Mouse (Mus musculus) embryonic facial prominence, embryonic 11.5 days (tissue): ENCODE data around the gene Ppp1r9a. TPM values are rescaled to one million over a fixed set of nuclear protein-coding genes. Genes with fewer than 3 reads are reported as not detected.
A peak's percentile ranks its signal among the peaks of the same experiment; 100 is the strongest.

Experiments
- ATAC-seq: fragments of 200-750 bp; cut with Nextera tagmentation; replicated peaks from 2 replicates; pipeline ENCODE4 v1.8.0; 2017; ENCODE audit warnings: low read depth; ENCODE audit not compliant: insufficient number of reproducible peaks, low FRiP score, low TSS enrichment
- DNase-seq: peaks from one replicate; pipeline ENCODE4 v3.0.0-alpha.2; 2015; ENCODE audit warnings: low spot score
- H3K27ac ChIP-seq: fragments of 300-500 bp; sonication (generic); replicated peaks from 2 replicates; pipeline ENCODE4 v1.5.1; 2014; ENCODE audit warnings: mild to moderate bottlenecking, low read depth, low read length, control low read depth
- H3K27me3 ChIP-seq: fragments of 300-500 bp; sonication (generic); 2 replicates; pipeline ENCODE4 v1.6.1; 2014; ENCODE audit warnings: mild to moderate bottlenecking, low read length, moderate library complexity, mixed read lengths; ENCODE audit not compliant: control insufficient read depth, insufficient read depth
- H3K36me3 ChIP-seq: fragments of 300-500 bp; sonication (generic); replicated peaks from 2 replicates; pipeline ENCODE4 v1.6.1; 2014; ENCODE audit warnings: low read depth, mild to moderate bottlenecking, low read length, moderate library complexity, mixed read lengths; ENCODE audit not compliant: control insufficient read depth, insufficient read depth
- H3K4me1 ChIP-seq: fragments of 300-500 bp; sonication (generic); 2 replicates; pipeline ENCODE4 v1.6.1; 2014; ENCODE audit warnings: low read length, mixed read lengths; ENCODE audit not compliant: control insufficient read depth, insufficient read depth
- H3K4me2 ChIP-seq: fragments of 300-500 bp; sonication (generic); 2 replicates; pipeline ENCODE4 v1.6.1; 2014; ENCODE audit warnings: low read depth, mild to moderate bottlenecking, control low read depth, low read length, moderate library complexity
- H3K4me3 ChIP-seq: fragments of 300-500 bp; sonication (generic); 2 replicates; pipeline ENCODE4 v1.5.1; 2014; ENCODE audit warnings: low read depth, low read length, control low read depth
- H3K9ac ChIP-seq: fragments of 300-500 bp; sonication (generic); replicated peaks from 2 replicates; pipeline ENCODE4 v1.6.1; 2014; ENCODE audit warnings: mild to moderate bottlenecking, control low read depth, low read length
- H3K9me3 ChIP-seq: fragments of 300-500 bp; sonication (generic); replicated peaks from 2 replicates; pipeline ENCODE4 v1.6.1; 2016; ENCODE audit warnings: mild to moderate bottlenecking, low read length, inconsistent platforms, mixed read lengths; ENCODE audit not compliant: control insufficient read depth
- WGBS: fragments of 180-500 bp; shearing (Covaris S2); extraction: QIAGEN DNeasy Blood & Tissue Kit; methylation state at CpG from one replicate; pipeline ENCODE4 v1.1.7; 2014; 5-methylcytosine and 5-hydroxymethylcytosine counted together
- polyA plus RNA-seq: library from polyadenylated mRNA; unstranded; fragments of >200 nt; fragmentation: Nextera tagmentation; extraction: Ambion mirVana; gene quantifications from 2 replicates; pipeline ENCODE4 v1.2.1, GENCODE M21; 2014

Gene Ppp1r9a
- polyA plus RNA-seq, 1 experiment from 2014 or later, result 14.4 TPM

- Histone ChIP-seq H3K4me1 (no peaks in the 10 kb centered on the region), H3K27ac (no peak overlapping the region), H3K9ac (no peak overlapping the region), H3K9me3 (no peaks in the 10 kb centered on the region), H3K27me3 (no peaks in the 10 kb centered on the region), H3K4me2 (no peak overlapping the region), H3K4me3 (no peak overlapping the region), H3K36me3 (no peaks in the 10 kb centered on the region)
- 87% methylated on average over 7 of the region's 7 CpGs for WGBS
- ATAC-seq (no peak), DNase-seq (no peak)
These were observed 173.0 kb downstream of the Ppp1r9a start for GRCm38 (mm10) chr6:5075680-5076079.

- no peak for ATAC-seq
- no peaks in the 10 kb centered on the region for H3K36me3 ChIP-seq
- no peaks in the 10 kb centered on the region for H3K4me1 ChIP-seq
- H3K9me3 ChIP-seq, result no peaks in the 10 kb centered on the region
- H3K4me3 ChIP-seq, result no peak overlapping the region
- WGBS, result 69% methylated on average over 2 of the region's 2 CpGs
- DNase-seq, result no peak
- H3K27me3 ChIP-seq, result no peaks in the 10 kb centered on the region
- H3K9ac ChIP-seq, result no peak overlapping the region
- H3K4me2 ChIP-seq, result no peak overlapping the region
- no peak overlapping the region for H3K27ac ChIP-seq
These were observed 175.3 kb downstream of the Ppp1r9a start for GRCm38 (mm10) chr6:5078009-5078408.

- WGBS, result 83% methylated on average over 1 of the region's 1 CpGs
These were observed 176.4 kb downstream of the Ppp1r9a start for GRCm38 (mm10) chr6:5079108-5079507.

GRCm38 (mm10) chr6:5080094-5080493 is 177.4 kb downstream of the Ppp1r9a start:
- H3K27me3 ChIP-seq, result no peaks in the 10 kb centered on the region
- H3K4me1 ChIP-seq, result no peaks in the 10 kb centered on the region
- H3K36me3 ChIP-seq, result no peaks in the 10 kb centered on the region
- WGBS, result 75% methylated on average over 5 of the region's 5 CpGs
- H3K4me2 ChIP-seq, result no peak overlapping the region
- no peak overlapping the region for H3K4me3 ChIP-seq
- H3K9me3 ChIP-seq, result no peaks in the 10 kb centered on the region
- ATAC-seq, result no peak
- H3K9ac ChIP-seq, result no peak overlapping the region
- H3K27ac ChIP-seq, result no peak overlapping the region
- DNase-seq, result no peak

More at GRCm38 (mm10) chr6:5079108-5079507, 176.4 kb downstream of the Ppp1r9a start:
- Histone ChIP-seq H3K4me2 (no peak overlapping the region), H3K4me1 (no peaks in the 10 kb centered on the region), H3K36me3 (no peaks in the 10 kb centered on the region), H3K4me3 (no peak overlapping the region), H3K9ac (no peak overlapping the region), H3K27me3 (no peaks in the 10 kb centered on the region), H3K27ac (no peak overlapping the region), H3K9me3 (no peaks in the 10 kb centered on the region)
- no peak for ATAC-seq
- DNase-seq, result no peak

GRCm38 (mm10) chr6:5080496-5080895 is 177.8 kb downstream of the Ppp1r9a start:
- H3K4me3 ChIP-seq, result no peak overlapping the region
- H3K4me2 ChIP-seq, result no peak overlapping the region
- H3K4me1 ChIP-seq, result no peaks in the 10 kb centered on the region
- DNase-seq, result no peak
- H3K9me3 ChIP-seq, result no peaks in the 10 kb centered on the region
- peak overlapping the region; percentile 66; the same call in 1 of the 2 replicates for H3K27ac ChIP-seq
- no peak for ATAC-seq
- WGBS, result 76% methylated on average over 5 of the region's 5 CpGs
- H3K9ac ChIP-seq, result no peak overlapping the region
- no peaks in the 10 kb centered on the region for H3K36me3 ChIP-seq
- no peaks in the 10 kb centered on the region for H3K27me3 ChIP-seq

GRCm38 (mm10) chr6:5081099-5081498 is 178.4 kb downstream of the Ppp1r9a start:
- ATAC-seq, result peak; percentile 70; the same call in 1 of the 2 replicates
- no peak overlapping the region for H3K27ac ChIP-seq

GRCm38 (mm10) chr6:5082144-5082543 is 179.4 kb downstream of the Ppp1r9a start:
- ATAC-seq (no peak), DNase-seq (no peak)
- Histone ChIP-seq H3K36me3 (no peaks in the 10 kb centered on the region), H3K27ac (0 out of 2 replicates have a peak overlapping the region, but pooled peaks have one; percentile 5), H3K4me2 (no peak overlapping the region), H3K9ac (no peak overlapping the region), H3K4me1 (no peaks in the 10 kb centered on the region), H3K9me3 (no peaks in the 10 kb centered on the region), H3K27me3 (no peaks in the 10 kb centered on the region), H3K4me3 (no peak overlapping the region)

More at GRCm38 (mm10) chr6:5081099-5081498, 178.4 kb downstream of the Ppp1r9a start:
- Histone ChIP-seq H3K27me3 (no peaks in the 10 kb centered on the region), H3K4me3 (no peak overlapping the region), H3K4me2 (no peak overlapping the region), H3K9me3 (no peaks in the 10 kb centered on the region), H3K4me1 (no peaks in the 10 kb centered on the region), H3K9ac (no peak overlapping the region), H3K36me3 (no peaks in the 10 kb centered on the region)
- peak; percentile 85 for DNase-seq
- 20% methylated on average over 8 of the region's 8 CpGs for WGBS

GRCm38 (mm10) chr6:5082740-5083139 is 180.0 kb downstream of the Ppp1r9a start:
- H3K4me3 ChIP-seq, result no peak overlapping the region
- H3K9me3 ChIP-seq, result no peaks in the 10 kb centered on the region
- no peak for ATAC-seq
- no peak for DNase-seq
- H3K4me2 ChIP-seq, result no peak overlapping the region
- no peak overlapping the region for H3K9ac ChIP-seq
- no peaks in the 10 kb centered on the region for H3K4me1 ChIP-seq
- no peaks in the 10 kb centered on the region for H3K36me3 ChIP-seq
- H3K27ac ChIP-seq, result no peak overlapping the region
- no peaks in the 10 kb centered on the region for H3K27me3 ChIP-seq
- WGBS, result 45% methylated on average over 2 of the region's 2 CpGs
